Mouse (Mus musculus): ENCODE measurements around the gene Mrps35. TPM values are rescaled to one million over a fixed set of nuclear protein-coding genes. Genes with fewer than 3 reads are reported as not detected.

The Mrps35 gene
- polyA plus RNA-seq, 1 experiment: 9.4 TPM

- TF ChIP-seq CTCF (IDR thresholded peaks at IDR 0.05; ENCODE audit: borderline replicate concordance, control insufficient read depth, extremely low read depth, insufficient read depth, low read length, poor library complexity) (no peak), POLR2A (IDR thresholded peaks at IDR 0.05; ENCODE audit: control insufficient read depth, extremely low read depth, insufficient read depth, low read length, poor library complexity) (no peak)
- H3K36me3 ChIP-seq (ENCODE audit: control insufficient read depth, insufficient read depth, low read length): peaks cover 7% of the 10 kb centered on the region
- no peak overlapping the region for H3K4me3 ChIP-seq (ENCODE audit: control insufficient read depth, insufficient read depth, low read length)
- no peak overlapping the region for H3K27ac ChIP-seq (ENCODE audit: control insufficient read depth, insufficient read depth, low read length)
- 56% methylated on average over 7 of the region's 7 CpGs for WGBS
- H3K4me1 ChIP-seq (replicated peaks; ENCODE audit: control insufficient read depth, insufficient read depth, low read length): peaks cover 4% of the 10 kb centered on the region
- DNase-seq: no peak
- no peaks in the 10 kb centered on the region for H3K27me3 ChIP-seq (ENCODE audit: control insufficient read depth, insufficient read depth, low read length)
Observed at GRCm38 (mm10) chr6:147043633-147044032, 1.1 kb downstream of the Mrps35 start.

- Histone ChIP-seq H3K36me3 (ENCODE audit: control insufficient read depth, insufficient read depth, low read length) (peaks cover 30% of the 10 kb centered on the region), H3K4me3 (ENCODE audit: control insufficient read depth, insufficient read depth, low read length) (no peak overlapping the region), H3K27me3 (ENCODE audit: control insufficient read depth, insufficient read depth, low read length) (no peaks in the 10 kb centered on the region), H3K27ac (ENCODE audit: control insufficient read depth, insufficient read depth, low read length) (no peak overlapping the region), H3K4me1 (replicated peaks; ENCODE audit: control insufficient read depth, insufficient read depth, low read length) (no peaks in the 10 kb centered on the region)
- TF ChIP-seq POLR2A (IDR thresholded peaks at IDR 0.05; ENCODE audit: control insufficient read depth, extremely low read depth, insufficient read depth, low read length, poor library complexity) (no peak), CTCF (IDR thresholded peaks at IDR 0.05; ENCODE audit: borderline replicate concordance, control insufficient read depth, extremely low read depth, insufficient read depth, low read length, poor library complexity) (no peak)
- 97% methylated on average over 13 of the region's 13 CpGs for WGBS
- DNase-seq: no peak
Observed at GRCm38 (mm10) chr6:147049239-147049805, 6.8 kb downstream of the Mrps35 start.

GRCm38 (mm10) chr6:147051666-147052065 is 9.1 kb downstream of the Mrps35 start:
- 97% methylated on average over 8 of the region's 8 CpGs for WGBS

GRCm38 (mm10) chr6:147052440-147052839 is 9.9 kb downstream of the Mrps35 start:
- DNase-seq: no peak
- WGBS: 94% methylated on average over 9 of the region's 9 CpGs
- TF ChIP-seq POLR2A (IDR thresholded peaks at IDR 0.05; ENCODE audit: control insufficient read depth, extremely low read depth, insufficient read depth, low read length, poor library complexity) (no peak), CTCF (IDR thresholded peaks at IDR 0.05; ENCODE audit: borderline replicate concordance, control insufficient read depth, extremely low read depth, insufficient read depth, low read length, poor library complexity) (no peak)
- no peaks in the 10 kb centered on the region for H3K4me1 ChIP-seq (replicated peaks; ENCODE audit: control insufficient read depth, insufficient read depth, low read length)
- H3K27ac ChIP-seq (ENCODE audit: control insufficient read depth, insufficient read depth, low read length): no peak overlapping the region
- H3K36me3 ChIP-seq (ENCODE audit: control insufficient read depth, insufficient read depth, low read length): peaks cover 37% of the 10 kb centered on the region
- H3K4me3 ChIP-seq (ENCODE audit: control insufficient read depth, insufficient read depth, low read length): no peak overlapping the region
- H3K27me3 ChIP-seq (ENCODE audit: control insufficient read depth, insufficient read depth, low read length): no peaks in the 10 kb centered on the region

More at GRCm38 (mm10) chr6:147051666-147052065, 9.1 kb downstream of the Mrps35 start:
- no peak overlapping the region for H3K27ac ChIP-seq (ENCODE audit: control insufficient read depth, insufficient read depth, low read length)
- no peaks in the 10 kb centered on the region for H3K4me1 ChIP-seq (replicated peaks; ENCODE audit: control insufficient read depth, insufficient read depth, low read length)
- no peak for DNase-seq
- H3K4me3 ChIP-seq (ENCODE audit: control insufficient read depth, insufficient read depth, low read length): no peak overlapping the region
- H3K36me3 ChIP-seq (ENCODE audit: control insufficient read depth, insufficient read depth, low read length): peaks cover 37% of the 10 kb centered on the region
- no peaks in the 10 kb centered on the region for H3K27me3 ChIP-seq (ENCODE audit: control insufficient read depth, insufficient read depth, low read length)
- TF ChIP-seq POLR2A (IDR thresholded peaks at IDR 0.05; ENCODE audit: control insufficient read depth, extremely low read depth, insufficient read depth, low read length, poor library complexity): no peak
- no peak for TF ChIP-seq CTCF (IDR thresholded peaks at IDR 0.05; ENCODE audit: borderline replicate concordance, control insufficient read depth, extremely low read depth, insufficient read depth, low read length, poor library complexity)

- no peaks in the 10 kb centered on the region for H3K27me3 ChIP-seq (ENCODE audit: control insufficient read depth, insufficient read depth, low read length)
- 97% methylated on average over 19 of the region's 19 CpGs for WGBS
- no peak for DNase-seq
- no peak overlapping the region for H3K4me3 ChIP-seq (ENCODE audit: control insufficient read depth, insufficient read depth, low read length)
- TF ChIP-seq CTCF (IDR thresholded peaks at IDR 0.05; ENCODE audit: borderline replicate concordance, control insufficient read depth, extremely low read depth, insufficient read depth, low read length, poor library complexity) (no peak), POLR2A (IDR thresholded peaks at IDR 0.05; ENCODE audit: control insufficient read depth, extremely low read depth, insufficient read depth, low read length, poor library complexity) (no peak)
- peaks cover 29% of the 10 kb centered on the region for H3K36me3 ChIP-seq (ENCODE audit: control insufficient read depth, insufficient read depth, low read length)
- no peak overlapping the region for H3K27ac ChIP-seq (ENCODE audit: control insufficient read depth, insufficient read depth, low read length)
- no peaks in the 10 kb centered on the region for H3K4me1 ChIP-seq (replicated peaks; ENCODE audit: control insufficient read depth, insufficient read depth, low read length)
Observed at GRCm38 (mm10) chr6:147053785-147054646, 11.5 kb downstream of the Mrps35 start.

- no peak for DNase-seq
- H3K27ac ChIP-seq (ENCODE audit: control insufficient read depth, insufficient read depth, low read length): no peak overlapping the region
- H3K4me1 ChIP-seq (replicated peaks; ENCODE audit: control insufficient read depth, insufficient read depth, low read length): no peaks in the 10 kb centered on the region
- peaks cover 24% of the 10 kb centered on the region for H3K36me3 ChIP-seq (ENCODE audit: control insufficient read depth, insufficient read depth, low read length)
- WGBS: 94% methylated on average over 10 of the region's 10 CpGs
- H3K27me3 ChIP-seq (ENCODE audit: control insufficient read depth, insufficient read depth, low read length): no peaks in the 10 kb centered on the region
- H3K4me3 ChIP-seq (ENCODE audit: control insufficient read depth, insufficient read depth, low read length): no peak overlapping the region
- TF ChIP-seq POLR2A (IDR thresholded peaks at IDR 0.05; ENCODE audit: control insufficient read depth, extremely low read depth, insufficient read depth, low read length, poor library complexity) (no peak), CTCF (IDR thresholded peaks at IDR 0.05; ENCODE audit: borderline replicate concordance, control insufficient read depth, extremely low read depth, insufficient read depth, low read length, poor library complexity) (no peak)
Observed at GRCm38 (mm10) chr6:147055374-147055977, 12.9 kb downstream of the Mrps35 start.
